Mouse (Mus musculus): Measurements from ENCODE around the gene Rapgef3. TPM values are rescaled to one million over a fixed set of nuclear protein-coding genes. Genes with fewer than 3 reads are reported as not detected.

The Rapgef3 gene
- total and polyA plus RNA-seq, 2 experiments from 2014 or later, result 17.6 to 57.8 TPM

- no peak overlapping the region for H3K4me2 ChIP-seq (ENCODE audit: low read depth, low read length)
- H3K27ac ChIP-seq (ENCODE audit: low read depth), result no peak overlapping the region
- 78% methylated on average over 7 of the region's 7 CpGs for WGBS
- no peak overlapping the region for H3K4me3 ChIP-seq (ENCODE audit: low read depth, low read length)
- DNase-seq (ENCODE audit: low spot score), result no peak
- H3K36me3 ChIP-seq (replicated peaks; ENCODE audit: control insufficient read depth, insufficient read depth, low read length), result no peaks in the 10 kb centered on the region
- H3K27me3 ChIP-seq (ENCODE audit: control insufficient read depth, insufficient read depth, low read length), result no peaks in the 10 kb centered on the region
- H3K4me1 ChIP-seq (ENCODE audit: control insufficient read depth, insufficient read depth), result peaks cover 13% of the 10 kb centered on the region
- no peak overlapping the region for H3K9ac ChIP-seq (replicated peaks; ENCODE audit: low read depth, low read length)
- no peak for ATAC-seq (ENCODE audit: insufficient read depth, low read depth)
- H3K9me3 ChIP-seq (replicated peaks; ENCODE audit: control insufficient read depth, low read length), result no peaks in the 10 kb centered on the region
- no peak for TF ChIP-seq CTCF (IDR thresholded peaks at IDR 0.05; ENCODE audit: low read depth)
- no peak for TF ChIP-seq EP300 (IDR thresholded peaks at IDR 0.05; ENCODE audit: low read depth)
These were observed 28.8 kb downstream of the Rapgef3 start for GRCm38 (mm10) chr15:97738923-97739322.

- H3K9ac ChIP-seq (replicated peaks; ENCODE audit: low read depth, low read length), result no peak overlapping the region
- no peak overlapping the region for H3K4me3 ChIP-seq (ENCODE audit: low read depth, low read length)
- no peaks in the 10 kb centered on the region for H3K27me3 ChIP-seq (ENCODE audit: control insufficient read depth, insufficient read depth, low read length)
- no peak for DNase-seq (ENCODE audit: low spot score)
- 88% methylated on average over 11 of the region's 11 CpGs for WGBS
- ATAC-seq (ENCODE audit: insufficient read depth, low read depth), result no peak
- no peaks in the 10 kb centered on the region for H3K9me3 ChIP-seq (replicated peaks; ENCODE audit: control insufficient read depth, low read length)
- no peak overlapping the region for H3K27ac ChIP-seq (ENCODE audit: low read depth)
- no peak for TF ChIP-seq CTCF (IDR thresholded peaks at IDR 0.05; ENCODE audit: low read depth)
- no peak for TF ChIP-seq EP300 (IDR thresholded peaks at IDR 0.05; ENCODE audit: low read depth)
- H3K36me3 ChIP-seq (replicated peaks; ENCODE audit: control insufficient read depth, insufficient read depth, low read length), result no peaks in the 10 kb centered on the region
- no peak overlapping the region for H3K4me2 ChIP-seq (ENCODE audit: low read depth, low read length)
- H3K4me1 ChIP-seq (ENCODE audit: control insufficient read depth, insufficient read depth), result peaks cover 10% of the 10 kb centered on the region; the same call in 1 of the 2 replicates
These were observed 35.8 kb downstream of the Rapgef3 start for GRCm38 (mm10) chr15:97731988-97732387.

GRCm38 (mm10) chr15:97731111-97731510 lies 36.7 kb downstream of the Rapgef3 start, which contains the start of gene Endou:
Gene Endou, minus strand, starts transcription at chr15:97731339.
- TF ChIP-seq CTCF (IDR thresholded peaks at IDR 0.05; ENCODE audit: low read depth) (no peak), EP300 (IDR thresholded peaks at IDR 0.05; ENCODE audit: low read depth) (no peak)
- H3K9ac ChIP-seq (replicated peaks; ENCODE audit: low read depth, low read length), result no peak within 1 kb of the TSS; the same call in 1 of the 2 replicates
- H3K4me2 ChIP-seq (ENCODE audit: low read depth, low read length), result no peak within 1 kb of the TSS
- H3K36me3 ChIP-seq (replicated peaks; ENCODE audit: control insufficient read depth, insufficient read depth, low read length), result no peaks in the 10 kb centered on the region
- H3K4me1 ChIP-seq (ENCODE audit: control insufficient read depth, insufficient read depth), result peaks cover 10% of the 10 kb centered on the region; the same call in 1 of the 2 replicates
- peak within 1 kb of the TSS; percentile 3; the same call in 1 of the 2 replicates for H3K27ac ChIP-seq (ENCODE audit: low read depth)
- ATAC-seq (ENCODE audit: insufficient read depth, low read depth) (no peak), DNase-seq (ENCODE audit: low spot score) (no peak)
- H3K27me3 ChIP-seq (ENCODE audit: control insufficient read depth, insufficient read depth, low read length), result no peaks in the 10 kb centered on the region
- no peaks in the 10 kb centered on the region for H3K9me3 ChIP-seq (replicated peaks; ENCODE audit: control insufficient read depth, low read length)
- no peak within 1 kb of the TSS; the same call in 1 of the 2 replicates for H3K4me3 ChIP-seq (ENCODE audit: low read depth, low read length)
- WGBS, result 84% methylated on average over 8 of the region's 8 CpGs

GRCm38 (mm10) chr15:97730365-97730764 lies 37.4 kb downstream of the Rapgef3 start:
- Histone ChIP-seq H3K36me3 (replicated peaks; ENCODE audit: control insufficient read depth, insufficient read depth, low read length) (no peaks in the 10 kb centered on the region), H3K27me3 (ENCODE audit: control insufficient read depth, insufficient read depth, low read length) (no peaks in the 10 kb centered on the region), H3K4me3 (ENCODE audit: low read depth, low read length) (no peak overlapping the region; the same call in 1 of the 2 replicates), H3K9ac (replicated peaks; ENCODE audit: low read depth, low read length) (no peak overlapping the region; the same call in 1 of the 2 replicates), H3K4me2 (ENCODE audit: low read depth, low read length) (no peak overlapping the region), H3K9me3 (replicated peaks; ENCODE audit: control insufficient read depth, low read length) (no peaks in the 10 kb centered on the region), H3K4me1 (ENCODE audit: control insufficient read depth, insufficient read depth) (peaks cover 10% of the 10 kb centered on the region; the same call in 1 of the 2 replicates), H3K27ac (ENCODE audit: low read depth) (peak overlapping the region; percentile 3; the same call in 1 of the 2 replicates)
- no peak for ATAC-seq (ENCODE audit: insufficient read depth, low read depth)
- DNase-seq (ENCODE audit: low spot score), result no peak
- TF ChIP-seq EP300 (IDR thresholded peaks at IDR 0.05; ENCODE audit: low read depth) (no peak), CTCF (IDR thresholded peaks at IDR 0.05; ENCODE audit: low read depth) (no peak)
- 36% methylated on average over 6 of the region's 6 CpGs for WGBS

GRCm38 (mm10) chr15:97728804-97729203 lies 39.0 kb downstream of the Rapgef3 start:
- H3K9ac ChIP-seq (replicated peaks; ENCODE audit: low read depth, low read length), result no peak overlapping the region
- no peak for TF ChIP-seq CTCF (IDR thresholded peaks at IDR 0.05; ENCODE audit: low read depth)
- no peak for TF ChIP-seq EP300 (IDR thresholded peaks at IDR 0.05; ENCODE audit: low read depth)
- no peaks in the 10 kb centered on the region for H3K27me3 ChIP-seq (ENCODE audit: control insufficient read depth, insufficient read depth, low read length)
- no peaks in the 10 kb centered on the region for H3K36me3 ChIP-seq (replicated peaks; ENCODE audit: control insufficient read depth, insufficient read depth, low read length)
- no peak overlapping the region for H3K4me2 ChIP-seq (ENCODE audit: low read depth, low read length)
- no peaks in the 10 kb centered on the region for H3K9me3 ChIP-seq (replicated peaks; ENCODE audit: control insufficient read depth, low read length)
- no peak for ATAC-seq (ENCODE audit: insufficient read depth, low read depth)
- DNase-seq (ENCODE audit: low spot score), result no peak
- peaks cover 10% of the 10 kb centered on the region; the same call in 1 of the 2 replicates for H3K4me1 ChIP-seq (ENCODE audit: control insufficient read depth, insufficient read depth)
- no peak overlapping the region for H3K4me3 ChIP-seq (ENCODE audit: low read depth, low read length)
- 59% methylated on average over 7 of the region's 7 CpGs for WGBS
- H3K27ac ChIP-seq (ENCODE audit: low read depth), result peak overlapping the region; percentile 5; the same call in 1 of the 2 replicates

GRCm38 (mm10) chr15:97728394-97728793 lies 39.4 kb downstream of the Rapgef3 start:
- DNase-seq (ENCODE audit: low spot score), result no peak
- peaks cover 10% of the 10 kb centered on the region; the same call in 1 of the 2 replicates for H3K4me1 ChIP-seq (ENCODE audit: control insufficient read depth, insufficient read depth)
- no peak overlapping the region for H3K4me2 ChIP-seq (ENCODE audit: low read depth, low read length)
- no peaks in the 10 kb centered on the region for H3K36me3 ChIP-seq (replicated peaks; ENCODE audit: control insufficient read depth, insufficient read depth, low read length)
- no peak for TF ChIP-seq CTCF (IDR thresholded peaks at IDR 0.05; ENCODE audit: low read depth)
- TF ChIP-seq EP300 (IDR thresholded peaks at IDR 0.05; ENCODE audit: low read depth), result no peak
- H3K27me3 ChIP-seq (ENCODE audit: control insufficient read depth, insufficient read depth, low read length), result no peaks in the 10 kb centered on the region
- no peaks in the 10 kb centered on the region for H3K9me3 ChIP-seq (replicated peaks; ENCODE audit: control insufficient read depth, low read length)
- no peak overlapping the region for H3K4me3 ChIP-seq (ENCODE audit: low read depth, low read length)
- no peak overlapping the region; the same call in 1 of the 2 replicates for H3K27ac ChIP-seq (ENCODE audit: low read depth)
- H3K9ac ChIP-seq (replicated peaks; ENCODE audit: low read depth, low read length), result no peak overlapping the region
- 59% methylated on average over 11 of the region's 11 CpGs for WGBS
- ATAC-seq (ENCODE audit: insufficient read depth, low read depth), result no peak

Measured in heart, postnatal 0 days (tissue).